Mouse (Mus musculus) neural tube, embryonic 14.5 days (tissue): Measurements from ENCODE around the gene Hoxb5. TPM values are rescaled to one million over a fixed set of nuclear protein-coding genes. Genes with fewer than 3 reads are reported as not detected.

ENCODE experiments used
- ATAC-seq: fragments of 200-750 bp; cut with Nextera tagmentation; 2 replicates; pipeline ENCODE4 v1.8.0; 2017; ENCODE audit warnings: low read depth, mild to moderate bottlenecking, moderate TSS enrichment, moderate library complexity
- H3K27ac ChIP-seq: fragments of 300-500 bp; sonication (generic); 2 replicates; pipeline ENCODE4 v1.5.1; 2014; ENCODE audit warnings: low read depth, mild to moderate bottlenecking, control low read depth, low read length, moderate library complexity, mixed read lengths
- H3K27me3 ChIP-seq: fragments of 300-500 bp; sonication (generic); 2 replicates; pipeline ENCODE4 v1.6.1; 2014; ENCODE audit warnings: low read length; ENCODE audit not compliant: control insufficient read depth, insufficient read depth
- H3K36me3 ChIP-seq: fragments of 300-500 bp; sonication (generic); 2 replicates; pipeline ENCODE4 v1.6.1; 2014; ENCODE audit warnings: low read length, mixed read lengths; ENCODE audit not compliant: control insufficient read depth, insufficient read depth
- H3K4me1 ChIP-seq: fragments of 300-500 bp; sonication (generic); 2 replicates; pipeline ENCODE4 v1.6.1; 2014; ENCODE audit warnings: low read length; ENCODE audit not compliant: control insufficient read depth, insufficient read depth
- H3K4me2 ChIP-seq: fragments of 300-500 bp; sonication (generic); 2 replicates; pipeline ENCODE4 v1.6.1; 2014; ENCODE audit warnings: mild to moderate bottlenecking, low read depth, low read length, control low read depth
- H3K4me3 ChIP-seq: fragments of 300-500 bp; sonication (generic); 2 replicates; pipeline ENCODE4 v1.5.1; 2014; ENCODE audit warnings: low read depth, low read length, control low read depth, mixed read lengths
- H3K9ac ChIP-seq: fragments of 300-500 bp; sonication (generic); replicated peaks from 2 replicates; pipeline ENCODE4 v1.6.1; 2014; ENCODE audit warnings: low read depth, mild to moderate bottlenecking, control low read depth, low read length, mixed read lengths
- H3K9me3 ChIP-seq: fragments of 300-500 bp; sonication (generic); 2 replicates; pipeline ENCODE4 v1.6.1; 2016; ENCODE audit warnings: low read length; ENCODE audit not compliant: control insufficient read depth
- WGBS: fragments of 180-500 bp; shearing (Covaris S2); extraction: QIAGEN DNeasy Blood & Tissue Kit; methylation state at CpG from one replicate; pipeline ENCODE4 v1.1.7; 2014; 5-methylcytosine and 5-hydroxymethylcytosine counted together
- polyA plus RNA-seq: library from polyadenylated mRNA; unstranded; fragments of >200 nt; fragmentation: Nextera tagmentation; extraction: Ambion mirVana; gene quantifications from 2 replicates; pipeline ENCODE4 v1.2.1, GENCODE M21; 2014

The Hoxb5 gene
- polyA plus RNA-seq, 1 experiment from 2014 or later: 52.4 TPM

DNA sequence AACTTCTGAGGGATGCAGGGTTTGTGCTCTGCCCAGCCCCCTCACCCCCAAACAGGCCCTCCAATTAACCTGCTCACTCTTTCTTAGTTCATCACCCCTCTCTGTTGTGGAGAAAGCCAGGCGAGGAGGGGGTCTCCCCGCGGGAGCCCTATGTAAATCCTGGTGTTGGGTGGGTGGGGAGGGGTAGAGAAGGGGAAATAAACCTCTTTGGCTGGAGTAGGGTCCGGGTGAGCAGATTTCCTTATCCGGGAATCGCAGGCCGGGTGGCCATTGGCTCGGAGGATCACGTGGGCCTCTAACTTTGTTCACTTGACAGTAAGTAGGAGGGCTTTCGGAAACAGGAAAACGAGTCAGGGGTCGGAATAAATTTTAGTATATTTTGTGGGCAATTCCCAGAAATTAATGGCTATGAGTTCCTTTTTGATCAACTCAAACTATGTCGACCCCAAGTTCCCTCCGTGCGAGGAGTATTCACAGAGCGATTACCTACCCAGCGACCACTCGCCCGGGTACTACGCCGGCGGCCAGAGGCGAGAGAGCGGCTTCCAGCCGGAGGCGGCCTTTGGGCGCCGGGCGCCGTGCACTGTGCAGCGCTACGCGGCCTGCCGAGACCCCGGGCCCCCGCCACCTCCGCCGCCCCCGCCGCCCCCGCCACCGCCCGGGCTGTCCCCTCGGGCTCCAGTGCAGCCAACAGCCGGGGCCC, 15.4 kb downstream of the Hoxb5 start:
- WGBS: 1% methylated on average over 36 of the region's 45 CpGs
- peaks cover 6% of the 10 kb centered on the region for H3K36me3 ChIP-seq
- H3K9me3 ChIP-seq: no peaks in the 10 kb centered on the region
- H3K4me3 ChIP-seq: peak overlapping the region; percentile 95
- H3K4me1 ChIP-seq: peaks cover 61% of the 10 kb centered on the region
- H3K27me3 ChIP-seq: no peaks in the 10 kb centered on the region
- peak; percentile 62 for ATAC-seq
- H3K4me2 ChIP-seq: peak overlapping the region; percentile 100
- H3K27ac ChIP-seq: peak overlapping the region; percentile 100
- peak overlapping the region; percentile 100 for H3K9ac ChIP-seq

DNA sequence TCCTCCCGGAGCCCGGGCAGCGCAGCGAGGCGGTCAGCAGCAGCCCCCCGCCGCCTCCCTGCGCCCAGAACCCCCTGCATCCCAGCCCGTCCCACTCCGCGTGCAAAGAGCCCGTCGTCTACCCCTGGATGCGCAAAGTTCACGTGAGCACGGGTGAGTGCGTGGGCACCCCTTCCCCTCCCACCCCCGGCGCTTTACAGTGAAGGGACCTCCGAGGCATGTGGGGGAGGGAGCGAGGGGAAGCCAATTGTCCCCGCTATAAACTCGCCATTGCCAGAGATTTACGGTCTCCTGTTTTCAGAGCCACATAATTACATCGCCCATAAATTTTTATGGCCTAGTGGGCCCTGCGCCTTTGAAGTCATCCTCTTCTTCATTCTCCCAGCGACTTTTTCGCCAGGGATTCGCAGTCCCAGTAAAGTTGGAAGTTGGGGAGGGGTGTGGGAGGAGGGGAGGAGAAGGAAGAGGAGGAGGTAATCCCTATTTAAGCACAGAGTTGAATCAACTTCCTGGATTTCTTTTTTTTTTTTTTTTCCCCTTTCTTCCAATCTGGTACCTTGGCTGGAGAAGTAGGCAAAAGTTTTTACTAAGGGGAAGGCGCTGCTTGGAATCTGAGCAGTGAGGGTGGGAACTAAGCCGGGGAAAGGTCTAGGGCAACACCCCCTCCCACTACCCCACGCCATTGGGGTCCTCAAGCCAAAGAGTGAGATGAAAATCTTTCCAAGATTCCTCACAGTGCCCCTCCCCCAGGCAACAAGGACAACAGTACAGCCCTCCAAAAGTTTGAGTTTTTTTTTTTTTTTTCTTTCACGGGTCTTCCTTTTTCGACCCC, 16.2 kb downstream of the Hoxb5 start:
- Histone ChIP-seq H3K36me3 (peaks cover 6% of the 10 kb centered on the region), H3K9me3 (no peaks in the 10 kb centered on the region), H3K4me2 (peak overlapping the region; percentile 100), H3K27me3 (no peaks in the 10 kb centered on the region), H3K4me1 (peaks cover 60% of the 10 kb centered on the region), H3K9ac (peak overlapping the region; percentile 100), H3K4me3 (peak overlapping the region; percentile 95), H3K27ac (peak overlapping the region; percentile 100)
- WGBS: under 1% methylated on average over 26 of the region's 34 CpGs
- ATAC-seq: peak; percentile 85

- peak; percentile 11; the same call in 1 of the 2 replicates for ATAC-seq
- H3K27me3 ChIP-seq: no peaks in the 10 kb centered on the region
- peaks cover 6% of the 10 kb centered on the region for H3K36me3 ChIP-seq
- H3K9me3 ChIP-seq: no peaks in the 10 kb centered on the region
- H3K27ac ChIP-seq: peak overlapping the region; percentile 100
- peak overlapping the region; percentile 95 for H3K4me3 ChIP-seq
- WGBS: 1% methylated on average over 29 of the region's 29 CpGs
- H3K9ac ChIP-seq: peak overlapping the region; percentile 100
- H3K4me1 ChIP-seq: peaks cover 61% of the 10 kb centered on the region
- H3K4me2 ChIP-seq: peak overlapping the region; percentile 100
Measured at GRCm38 (mm10) chr11:96319910-96320309, 16.8 kb downstream of the Hoxb5 start.

DNA sequence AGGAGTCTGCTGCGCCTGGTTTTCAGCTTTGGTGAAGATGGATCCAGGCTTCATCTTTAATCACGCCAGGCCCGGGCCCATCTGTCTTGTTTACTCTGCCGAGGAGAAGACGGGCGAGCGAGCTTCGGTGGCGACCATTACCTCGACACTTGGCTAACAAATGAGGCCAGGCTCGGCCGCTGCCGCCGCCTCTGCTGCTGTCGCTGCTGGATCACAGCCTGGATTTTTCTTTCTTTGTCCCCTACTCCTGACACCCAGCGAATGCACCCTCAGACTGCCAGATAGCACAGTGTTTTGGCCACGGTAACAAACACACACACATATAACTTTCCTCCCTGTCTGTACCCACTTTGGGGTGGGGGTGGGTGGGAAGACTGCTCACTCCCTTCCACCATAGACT, 17.6 kb downstream of the Hoxb5 start:
- Histone ChIP-seq H3K36me3 (peaks cover 6% of the 10 kb centered on the region), H3K4me3 (peak overlapping the region; percentile 95), H3K4me1 (peaks cover 62% of the 10 kb centered on the region), H3K27me3 (no peaks in the 10 kb centered on the region), H3K4me2 (peak overlapping the region; percentile 100), H3K9ac (peak overlapping the region; percentile 100), H3K9me3 (no peaks in the 10 kb centered on the region), H3K27ac (peak overlapping the region; percentile 100)
- WGBS: 3% methylated on average over 17 of the region's 17 CpGs
- no peak for ATAC-seq

- Histone ChIP-seq H3K4me1 (peaks cover 61% of the 10 kb centered on the region), H3K4me2 (peak overlapping the region; percentile 100), H3K9ac (peak overlapping the region; percentile 100), H3K27me3 (no peaks in the 10 kb centered on the region), H3K27ac (peak overlapping the region; percentile 100), H3K4me3 (peak overlapping the region; percentile 95), H3K9me3 (no peaks in the 10 kb centered on the region), H3K36me3 (peaks cover 6% of the 10 kb centered on the region)
- WGBS: 10% methylated on average over 5 of the region's 5 CpGs
- no peak for ATAC-seq
Measured at GRCm38 (mm10) chr11:96321846-96322245, 18.7 kb downstream of the Hoxb5 start.

DNA sequence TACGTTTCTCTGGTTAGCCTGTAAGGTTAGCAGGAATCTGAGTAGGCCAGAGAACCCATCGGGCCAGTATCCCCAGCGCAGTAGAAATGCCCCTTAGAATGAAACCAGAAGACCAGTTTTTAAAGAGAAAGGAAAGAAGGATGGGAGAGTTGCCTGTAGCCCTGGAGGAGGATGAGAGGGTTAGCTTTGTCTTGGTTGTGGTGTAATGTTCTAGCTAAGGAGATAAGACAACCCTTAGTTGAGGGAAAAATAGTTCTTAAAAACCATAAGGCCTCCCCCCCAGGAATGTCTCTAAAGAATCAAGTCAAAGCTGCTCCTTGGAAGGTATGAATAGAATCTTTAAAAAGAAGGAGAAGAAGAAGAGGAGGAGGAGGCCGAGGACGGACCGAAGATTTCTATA, 19.6 kb downstream of the Hoxb5 start:
- no peak for ATAC-seq
- WGBS: 8% methylated on average over 6 of the region's 6 CpGs
- Histone ChIP-seq H3K4me3 (peak overlapping the region; percentile 95), H3K27ac (peak overlapping the region; percentile 100), H3K9me3 (no peaks in the 10 kb centered on the region), H3K4me1 (peaks cover 62% of the 10 kb centered on the region), H3K9ac (peak overlapping the region; percentile 100), H3K36me3 (peaks cover 6% of the 10 kb centered on the region), H3K4me2 (peak overlapping the region; percentile 100), H3K27me3 (no peaks in the 10 kb centered on the region)

- no peaks in the 10 kb centered on the region for H3K27me3 ChIP-seq
- ATAC-seq: no peak
- H3K9ac ChIP-seq: peak within 1 kb of the TSS; percentile 100
- WGBS: 11% methylated on average over 10 of the region's 10 CpGs
- H3K4me2 ChIP-seq: peak within 1 kb of the TSS; percentile 100
- H3K4me3 ChIP-seq: peak within 1 kb of the TSS; percentile 95
- H3K4me1 ChIP-seq: peaks cover 64% of the 10 kb centered on the region
- H3K27ac ChIP-seq: peak within 1 kb of the TSS; percentile 100
- H3K36me3 ChIP-seq: peaks cover 6% of the 10 kb centered on the region
- no peaks in the 10 kb centered on the region for H3K9me3 ChIP-seq
Measured at GRCm38 (mm10) chr11:96323154-96323553, 20.0 kb downstream of the Hoxb5 start, which contains the start of gene Hoxb3. Gene Hoxb3 (plus strand): TSS chr11:96323326.

GRCm38 (mm10) chr11:96324125-96324524, 21.0 kb downstream of the Hoxb5 start:
- peaks cover 69% of the 10 kb centered on the region for H3K4me1 ChIP-seq
- H3K4me3 ChIP-seq: peak overlapping the region; percentile 95
- no peak for ATAC-seq
- peaks cover 6% of the 10 kb centered on the region for H3K36me3 ChIP-seq
- no peaks in the 10 kb centered on the region for H3K27me3 ChIP-seq
- under 1% methylated on average over 5 of the region's 5 CpGs for WGBS
- no peaks in the 10 kb centered on the region for H3K9me3 ChIP-seq
- H3K4me2 ChIP-seq: peak overlapping the region; percentile 100
- H3K27ac ChIP-seq: peak overlapping the region; percentile 100
- H3K9ac ChIP-seq: peak overlapping the region; percentile 100

DNA sequence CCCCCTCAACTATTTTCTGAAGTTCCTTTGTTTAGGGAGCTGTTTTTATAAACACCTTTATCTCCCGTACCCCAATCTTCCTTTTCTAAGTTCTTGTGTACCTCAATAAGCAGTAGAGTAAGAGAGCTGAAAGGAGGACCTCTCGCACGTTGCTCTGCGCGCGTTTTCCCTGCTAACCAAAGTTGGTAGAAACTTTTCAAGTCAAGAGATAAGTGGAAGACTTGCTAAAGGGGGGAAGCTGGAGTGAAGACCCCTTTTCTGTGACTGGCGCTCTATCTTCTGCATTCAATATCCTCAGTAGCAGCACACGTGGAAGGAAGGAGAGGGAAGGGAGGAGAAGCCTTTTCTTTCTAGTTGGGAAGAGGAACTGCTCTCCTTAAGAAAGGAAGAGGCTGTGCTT, 21.8 kb downstream of the Hoxb5 start:
- H3K36me3 ChIP-seq: peaks cover 6% of the 10 kb centered on the region
- WGBS: 5% methylated on average over 8 of the region's 8 CpGs
- H3K27me3 ChIP-seq: no peaks in the 10 kb centered on the region
- no peak for ATAC-seq
- H3K27ac ChIP-seq: peak overlapping the region; percentile 100
- H3K9me3 ChIP-seq: no peaks in the 10 kb centered on the region
- H3K4me2 ChIP-seq: peak overlapping the region; percentile 100
- peak overlapping the region; percentile 100 for H3K9ac ChIP-seq
- peak overlapping the region; percentile 95 for H3K4me3 ChIP-seq
- H3K4me1 ChIP-seq: peaks cover 74% of the 10 kb centered on the region
